Mouse (Mus musculus): ENCODE measurements around the gene Dnali1.

GRCm38 (mm10) chr4:125065517-125066307 is at the start of gene Dnali1:
- TF ChIP-seq GATA1 (IDR thresholded peaks at IDR 0.05; ENCODE audit: borderline replicate concordance, low read length) (no peak), FLI1 (IDR thresholded peaks at IDR 0.05; ENCODE audit: low read length) (no peak)
